Mouse (Mus musculus) yolk sac, embryonic 10.5 days (tissue): ENCODE data around the gene Pax6.

Experiments
- DNase-seq: peaks from one replicate; pipeline ENCODE4 v3.0.0-alpha.2; 2017; ENCODE audit warnings: low spot score

The Pax6 gene

DNA sequence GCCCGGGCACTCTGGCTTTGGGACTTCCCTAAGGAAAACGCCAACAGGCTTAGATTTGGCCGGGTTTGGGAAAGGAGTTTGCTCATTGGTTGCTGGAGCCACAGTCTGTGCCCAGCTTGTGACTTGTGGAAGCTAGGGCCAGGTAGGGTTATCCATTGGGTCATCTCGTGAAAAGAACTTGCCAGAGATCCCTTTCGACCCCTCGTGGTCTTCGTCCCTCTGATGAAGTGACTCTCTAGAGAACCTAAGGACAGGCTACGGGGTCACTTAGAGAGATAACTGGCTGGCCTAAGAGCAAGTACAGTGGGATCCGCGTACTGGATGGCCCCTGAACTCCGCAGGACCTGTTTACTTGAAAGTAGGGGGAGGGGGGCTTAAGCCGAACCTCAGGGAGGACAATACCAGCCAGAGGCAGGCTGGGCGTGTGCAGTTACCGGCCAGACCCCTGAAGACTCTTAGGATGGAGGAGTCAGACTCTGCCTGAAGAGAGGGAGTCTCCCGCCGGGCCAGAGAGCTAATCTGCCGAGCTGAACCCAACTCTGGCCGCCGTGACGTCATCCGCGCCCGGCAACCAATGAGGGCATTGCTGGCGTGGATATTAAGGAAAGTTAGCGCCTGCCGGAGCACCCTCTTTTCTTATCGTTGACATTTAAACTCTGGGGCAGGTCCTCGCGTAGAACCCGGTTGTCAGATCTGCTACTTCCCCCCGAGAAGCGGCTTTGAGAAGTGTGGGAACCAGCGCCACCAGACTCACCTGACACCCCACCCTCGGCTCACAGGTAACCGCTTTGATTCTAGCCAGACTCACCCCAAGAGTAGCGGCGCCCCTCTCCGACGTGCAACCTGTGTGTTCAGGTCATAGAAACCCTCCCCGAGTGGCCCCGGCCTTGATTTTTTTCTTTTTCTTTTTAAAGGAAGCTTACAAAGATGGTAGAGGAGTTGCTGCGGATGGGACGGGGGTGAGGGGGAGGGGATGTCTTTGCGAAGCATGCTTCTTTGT is at the start of gene Pax6:
TSS of gene Pax6 (plus strand) at position 630 of the 1,000 bp plus-strand sequence.
- DNase-seq: peak; percentile 1

DNA sequence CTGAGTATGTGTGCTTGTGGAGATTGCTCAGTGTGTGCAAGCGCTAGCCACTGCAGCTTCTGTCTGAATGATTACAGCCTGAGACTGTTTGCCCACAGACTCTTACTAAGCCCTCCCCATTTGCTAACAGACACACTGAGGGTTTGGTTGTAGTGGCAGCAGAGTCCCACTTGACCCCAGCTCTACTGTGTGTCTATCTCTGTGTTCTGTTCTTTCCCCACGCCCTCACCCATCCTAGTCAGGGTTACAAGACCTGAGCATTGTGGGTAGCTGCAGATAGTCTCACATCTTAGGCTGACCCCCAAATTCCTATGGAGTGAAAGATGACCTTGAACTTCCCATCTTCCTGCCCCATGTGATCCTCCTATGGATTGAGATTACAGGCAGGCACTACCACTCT is 19.8 kb upstream of the Pax6 start:
- DNase-seq: no peak

DNA sequence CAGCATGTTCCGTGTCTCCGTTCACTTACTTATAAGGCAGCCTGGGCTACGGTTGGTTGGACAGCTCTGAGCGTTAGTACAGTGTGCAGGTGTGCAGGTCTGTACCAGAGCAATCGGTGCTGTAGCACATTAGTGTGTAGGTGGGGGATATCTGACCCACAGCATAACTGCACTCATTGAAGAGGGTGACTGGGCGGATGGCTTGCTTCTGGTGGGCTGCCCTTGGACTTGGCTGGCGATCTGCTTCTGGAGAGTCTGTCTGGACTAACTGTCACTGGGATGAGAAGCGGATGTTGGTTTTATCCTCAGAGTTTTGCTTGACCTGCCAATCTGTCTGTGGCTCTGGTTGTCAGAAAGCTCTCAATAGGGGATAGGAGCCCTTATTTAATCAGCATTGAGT is 12.2 kb upstream of the Pax6 start:
- no peak for DNase-seq

- DNase-seq: no peak
Observed at GRCm38 (mm10) chr2:105659350-105659749, 9.3 kb upstream of the Pax6 start.

DNA sequence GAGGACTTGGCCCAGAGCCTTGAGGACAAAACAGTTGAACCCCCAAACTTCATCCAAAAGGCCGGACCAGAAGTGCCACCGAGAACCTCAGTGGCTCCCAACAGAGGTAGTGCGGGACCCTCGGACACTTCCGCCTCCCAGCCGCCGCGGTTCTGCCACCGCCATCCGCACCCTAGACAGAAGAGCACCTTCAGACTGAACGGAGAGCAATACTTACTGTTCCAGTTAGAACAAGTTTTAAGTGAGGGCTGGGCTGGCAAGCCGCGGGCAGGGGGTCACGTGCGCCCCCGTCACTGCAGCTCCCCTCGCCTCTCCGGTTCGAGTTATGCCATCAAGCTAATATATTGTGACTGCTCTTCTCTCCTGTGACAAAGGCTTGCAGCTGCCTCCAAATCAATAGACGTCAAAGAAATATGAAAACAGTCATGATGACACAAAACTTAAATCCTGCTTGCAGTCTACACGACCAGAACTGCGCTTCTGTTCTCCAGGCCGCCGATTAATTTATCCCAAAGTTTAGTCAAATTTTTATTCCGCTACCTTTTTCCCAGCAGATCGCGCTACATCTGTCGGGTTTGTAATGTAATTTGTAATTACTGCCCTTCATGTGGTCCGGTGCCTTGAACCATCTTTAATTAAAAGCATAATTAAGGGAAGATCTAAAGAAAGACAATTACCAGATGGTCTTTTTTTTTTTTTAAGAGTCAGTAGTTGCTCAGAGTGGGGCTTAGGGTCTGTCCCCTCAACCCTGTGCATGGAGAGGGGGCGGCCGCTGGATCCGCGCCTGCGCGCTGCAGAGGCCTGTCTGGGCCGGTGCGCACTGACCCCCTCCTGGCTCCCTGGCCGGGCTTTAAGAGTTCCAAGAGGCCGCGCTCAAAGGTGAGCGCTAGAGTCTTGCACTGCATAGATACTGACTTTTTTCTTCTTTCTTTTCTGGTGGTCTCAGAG is 8.5 kb upstream of the Pax6 start:
- no peak for DNase-seq

GRCm38 (mm10) chr2:105660874-105661622 is 7.7 kb upstream of the Pax6 start:
- no peak for DNase-seq

DNA sequence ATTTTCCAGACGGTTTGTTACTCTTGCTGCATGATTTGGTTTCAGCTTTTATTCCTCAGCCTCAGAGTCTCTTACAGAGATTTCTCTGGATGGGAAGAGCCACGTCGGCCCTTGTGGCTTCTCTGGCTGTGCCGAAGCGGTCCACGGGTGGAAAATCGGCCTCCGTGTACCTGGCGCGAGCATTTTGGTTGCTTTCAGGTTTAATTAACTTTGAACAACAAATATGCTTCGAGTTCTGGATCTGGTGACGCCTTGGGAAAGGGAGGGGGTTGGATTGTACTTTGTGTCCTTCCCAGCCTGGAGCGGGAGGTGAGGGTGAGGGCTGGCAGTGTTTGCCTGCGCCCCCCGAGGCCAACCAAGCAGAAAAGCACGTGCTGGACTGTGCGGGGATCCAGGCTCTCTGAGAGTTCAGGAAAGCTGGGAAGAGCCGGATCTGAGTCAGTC is 7.1 kb upstream of the Pax6 start:
- no peak for DNase-seq

GRCm38 (mm10) chr2:105662121-105662520 is 6.6 kb upstream of the Pax6 start:
- DNase-seq: no peak

DNA sequence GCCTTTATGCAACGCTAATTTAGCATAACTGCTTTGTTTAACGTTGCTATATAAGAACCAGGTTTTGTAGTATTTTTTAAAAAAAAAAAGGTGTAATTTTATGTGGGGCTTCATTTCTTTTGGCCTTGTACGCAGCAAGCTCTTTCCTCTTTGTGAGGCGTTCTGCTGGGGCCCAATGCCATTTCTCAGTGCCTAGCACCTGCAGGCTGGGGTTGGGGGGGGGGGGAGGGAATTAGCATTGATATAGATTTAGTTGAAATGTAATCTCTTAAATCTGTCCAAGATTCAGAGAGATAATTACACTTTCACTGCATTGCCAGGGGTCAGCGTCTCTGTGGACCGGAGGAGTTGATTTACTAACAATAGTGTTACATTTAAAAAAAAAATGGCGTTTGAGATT is 6.1 kb upstream of the Pax6 start:
- DNase-seq: no peak

DNA sequence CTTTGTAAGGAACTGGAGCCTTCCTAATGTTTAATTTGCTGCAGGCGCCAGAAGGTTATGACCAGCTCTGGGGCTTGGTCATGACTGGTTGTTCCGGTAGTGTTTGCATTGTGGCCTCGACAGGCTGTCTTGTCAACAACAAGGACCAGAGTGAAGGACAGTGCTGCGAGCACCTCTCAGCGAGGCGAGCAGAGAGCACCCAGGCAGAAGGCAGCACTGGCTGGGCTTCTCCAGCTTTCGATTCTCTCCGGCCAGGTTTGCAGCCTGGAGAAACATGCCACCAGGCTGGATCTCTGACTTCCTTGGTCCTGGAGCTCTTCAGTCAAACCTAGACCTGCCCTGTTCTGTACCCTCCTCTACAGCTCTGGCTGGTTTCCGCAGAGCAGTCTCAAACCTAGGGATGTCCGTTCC is 5.6 kb upstream of the Pax6 start:
- DNase-seq: no peak

GRCm38 (mm10) chr2:105664996-105665395 is 3.7 kb upstream of the Pax6 start:
- DNase-seq: no peak

DNA sequence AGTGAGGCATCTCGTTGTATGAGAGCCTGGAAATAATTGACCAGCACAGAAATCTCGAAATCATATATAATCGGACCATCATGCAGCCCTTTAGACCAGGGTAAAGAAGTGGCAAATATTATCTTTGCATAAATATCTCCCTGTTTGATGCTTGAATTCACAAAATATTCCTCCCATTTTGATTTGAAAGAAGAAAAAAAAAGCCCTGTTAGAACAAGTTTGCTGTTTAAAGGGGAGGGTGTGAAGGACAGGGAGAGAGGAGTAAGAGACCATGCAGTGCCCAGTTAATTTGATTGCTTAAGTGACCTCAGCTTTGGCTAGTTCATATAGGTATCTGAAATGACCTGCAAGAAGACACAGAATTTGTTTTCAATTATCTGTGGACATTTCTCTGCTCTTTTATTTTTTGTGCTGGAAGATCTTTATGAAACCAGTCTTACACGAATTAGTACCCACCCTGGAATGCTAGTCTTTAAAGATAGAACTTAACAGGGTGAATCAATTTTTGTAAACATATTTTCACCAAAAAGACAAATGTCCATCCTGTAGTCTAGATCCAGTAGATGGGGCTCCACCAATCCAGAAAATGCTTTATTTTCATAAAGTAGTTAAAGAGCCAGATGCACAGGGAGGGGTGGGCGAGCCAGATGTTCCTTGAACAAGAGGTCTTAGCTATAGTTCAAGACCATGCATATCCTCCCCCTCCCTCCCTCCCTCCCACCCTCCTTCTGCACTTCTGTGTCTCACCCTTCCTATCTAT is 3.0 kb upstream of the Pax6 start:
- DNase-seq: no peak

- peak; percentile 2 for DNase-seq
Observed at GRCm38 (mm10) chr2:105666331-105666730, 2.4 kb upstream of the Pax6 start.

DNA sequence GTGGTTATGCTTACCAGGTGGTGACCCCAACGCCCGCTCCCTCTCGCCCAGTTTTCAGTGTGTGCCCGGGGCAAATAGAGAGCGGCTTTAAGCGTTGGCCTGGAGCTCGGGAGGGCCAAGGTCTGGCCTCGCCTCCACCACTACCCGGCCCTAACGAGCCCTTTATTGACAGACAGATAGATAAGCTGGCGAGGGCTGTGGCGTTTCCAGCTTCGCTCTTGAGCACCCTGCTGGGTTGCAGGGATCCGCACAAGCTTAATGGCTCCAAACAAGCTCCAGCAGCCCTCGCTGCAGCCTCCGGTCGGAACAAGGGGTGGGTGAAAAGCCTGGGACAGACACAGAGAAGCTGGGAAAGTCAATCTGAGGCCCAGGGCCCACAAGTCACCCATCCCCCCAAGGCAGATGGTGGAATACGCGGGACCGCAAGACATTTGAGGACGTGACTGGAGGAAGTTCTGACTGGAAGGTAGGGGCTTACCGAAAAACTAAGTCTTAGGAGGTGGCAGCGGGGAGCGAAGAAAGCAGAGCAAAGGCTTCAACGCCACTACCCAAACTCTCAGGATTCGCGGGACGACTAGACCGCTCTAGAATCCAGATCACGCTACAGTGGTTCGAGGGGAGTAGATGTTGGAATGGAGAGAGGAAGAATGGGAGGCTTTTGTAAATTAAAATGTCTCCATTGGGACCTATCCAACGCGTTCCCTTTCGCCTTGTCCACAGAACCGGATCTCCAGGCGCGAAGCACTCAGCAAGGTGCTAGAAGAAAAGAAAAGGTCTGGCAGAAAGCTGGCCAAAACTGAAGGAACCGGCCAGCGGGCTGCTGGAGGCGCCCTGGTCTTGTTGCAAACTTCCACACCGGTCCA is 1.7 kb upstream of the Pax6 start:
- peak; percentile 5 for DNase-seq

DNA sequence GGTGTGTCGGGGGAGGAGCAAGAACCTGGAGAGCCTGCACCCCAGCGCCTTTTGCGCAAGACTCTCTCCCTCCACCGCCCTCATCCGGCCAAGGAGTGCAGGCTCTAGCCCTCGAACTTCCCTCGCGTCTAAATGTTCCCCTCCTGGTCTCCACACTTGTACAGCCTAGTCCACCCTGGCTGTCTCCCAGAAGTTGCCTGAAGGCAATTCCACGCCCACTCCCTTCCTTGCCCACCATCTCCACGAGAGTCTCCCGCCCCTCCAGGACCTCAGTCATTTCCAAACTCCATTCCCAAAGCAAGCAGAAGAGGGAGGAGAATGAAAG is 1.1 kb upstream of the Pax6 start:
- peak; percentile 13 for DNase-seq

DNA sequence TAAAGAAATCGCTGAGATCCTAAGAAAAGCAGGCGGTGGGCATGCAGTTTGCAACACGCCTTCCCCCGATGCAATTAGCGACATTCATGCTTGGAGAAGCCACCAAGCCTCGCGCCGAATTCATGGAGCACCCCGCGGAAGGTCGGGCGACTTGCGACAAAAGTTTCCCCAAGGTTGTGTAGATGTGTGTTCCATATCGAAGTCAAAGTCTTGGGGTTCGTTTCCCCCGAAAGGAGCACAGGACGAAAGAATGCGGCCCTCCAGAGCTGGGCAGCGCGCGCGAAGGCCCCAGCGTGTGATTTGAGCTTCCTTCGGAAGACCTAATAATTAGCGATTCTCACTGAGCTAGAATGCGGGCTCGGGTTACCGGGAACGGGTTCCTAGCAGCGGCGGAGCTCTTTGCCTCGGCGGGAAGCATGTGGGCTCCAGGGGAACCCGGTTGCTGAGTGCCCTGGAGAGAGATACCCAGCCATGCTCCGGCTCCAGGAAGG is 716 bp downstream of the Pax6 start:
- peak; percentile 2 for DNase-seq

DNA sequence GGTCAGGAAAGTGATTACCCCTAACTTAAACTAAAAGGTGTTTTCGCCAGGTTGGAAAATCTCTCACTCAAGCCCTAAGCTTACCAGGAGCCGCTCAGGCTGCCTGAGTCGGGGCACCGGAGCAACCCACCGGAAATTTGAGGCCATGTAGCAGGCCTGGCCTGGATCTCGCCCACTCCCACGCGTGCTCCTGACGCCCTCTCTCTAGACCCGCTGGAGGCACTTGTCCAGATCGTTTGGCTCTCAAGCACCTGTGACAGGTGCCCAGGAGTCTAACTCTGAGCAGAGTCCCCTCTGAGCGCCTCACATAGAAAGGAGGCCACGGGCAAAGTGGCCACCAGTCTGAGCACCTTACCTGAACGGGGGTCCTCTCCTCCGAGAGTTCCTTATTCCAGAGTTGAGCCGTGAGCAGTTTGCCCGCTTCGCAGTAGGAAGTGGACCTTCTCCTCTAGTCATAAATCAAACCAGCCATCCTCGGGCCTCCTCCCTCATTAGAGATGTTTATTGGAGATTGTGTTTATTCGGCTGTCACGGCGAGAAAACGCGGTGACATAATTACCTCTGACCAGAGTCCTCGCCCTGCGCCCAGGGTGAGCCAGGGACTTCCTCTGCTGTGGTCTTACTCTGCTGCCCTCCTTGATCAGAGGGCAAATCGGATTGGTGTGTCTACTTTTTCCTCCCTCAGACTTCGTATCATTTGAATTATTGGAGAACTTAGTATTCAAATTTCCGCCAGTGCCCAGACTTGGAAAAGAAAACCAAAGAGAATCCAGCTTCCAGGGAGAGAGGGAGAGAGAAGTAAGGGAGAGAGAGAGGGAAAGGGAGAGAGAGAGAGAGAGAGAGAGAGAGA is 1.4 kb downstream of the Pax6 start:
- DNase-seq: peak; percentile 2

- DNase-seq: no peak
Observed at GRCm38 (mm10) chr2:105670731-105671095, 2.0 kb downstream of the Pax6 start.

DNA sequence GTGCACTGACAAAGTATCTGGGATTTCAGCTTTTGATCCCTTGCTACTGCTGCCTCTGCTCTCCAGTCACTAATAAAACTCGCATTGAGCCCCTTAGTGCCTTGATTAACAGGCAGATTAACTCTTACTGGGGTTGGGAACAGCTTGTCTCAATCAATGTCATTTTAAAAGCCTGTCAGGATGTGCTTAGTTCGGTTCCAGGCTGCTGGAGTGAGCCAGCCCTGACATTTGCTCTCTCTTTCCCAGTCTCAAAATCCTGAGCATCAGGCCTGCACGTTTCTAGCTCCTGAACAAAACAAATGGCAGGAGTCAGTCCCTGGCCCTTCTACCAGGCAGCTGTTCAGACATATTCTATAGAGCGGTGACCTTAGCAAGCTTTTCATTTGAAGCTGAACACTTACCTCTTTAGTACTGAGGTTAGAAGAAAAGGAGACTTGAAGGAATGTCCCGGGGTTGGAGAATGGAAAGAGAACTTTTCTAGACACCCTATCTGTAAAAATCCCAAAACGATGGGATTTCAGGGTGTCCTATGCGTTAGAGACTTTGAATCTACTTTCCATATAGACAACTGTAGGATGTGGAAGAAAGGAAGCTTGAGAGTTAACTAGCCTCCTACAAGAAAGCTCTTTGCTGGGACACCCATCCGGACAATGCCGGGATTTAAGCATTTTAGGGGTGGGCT is 2.6 kb downstream of the Pax6 start:
- no peak for DNase-seq
